16 mouse cellular contexts compared by ENCODE assay signal in the genomic region with DNA sequence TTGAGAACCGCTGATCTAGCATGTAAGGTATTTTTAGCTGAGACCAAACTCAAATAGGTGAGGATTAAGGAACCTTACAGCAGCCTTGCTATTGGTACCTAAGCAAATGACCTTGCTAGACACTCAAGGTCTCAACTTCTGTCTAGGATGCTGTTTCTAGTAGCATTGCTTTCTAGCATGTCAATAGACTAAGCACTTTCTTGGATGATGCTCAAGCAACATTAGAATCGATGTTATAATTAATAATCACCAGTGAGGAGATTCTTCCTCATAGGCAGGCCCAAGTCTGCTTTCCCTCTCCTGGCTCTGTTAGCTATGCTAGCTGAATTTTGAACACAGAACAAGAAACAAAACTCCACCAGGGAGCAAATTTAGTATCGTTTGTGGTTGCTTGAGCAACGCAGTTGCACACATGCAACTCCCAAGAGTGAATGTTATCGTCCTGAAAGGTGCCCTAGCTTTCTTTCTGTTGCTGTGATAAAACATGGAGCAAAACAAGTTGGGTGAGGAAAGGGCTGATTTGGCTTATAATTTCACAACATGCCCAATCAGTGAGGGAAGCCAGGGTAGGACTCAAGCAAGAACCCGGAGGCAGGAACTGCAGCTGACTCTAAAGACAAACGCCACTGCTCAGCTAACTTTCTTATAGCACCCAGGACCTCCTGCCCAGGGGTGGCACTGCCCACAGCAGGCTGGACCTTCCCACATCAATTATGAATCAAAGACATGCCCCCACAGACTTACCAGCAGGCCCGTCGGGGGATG. TPM values are rescaled to one million over a fixed set of nuclear protein-coding genes. Genes with fewer than 3 reads are reported as not detected.
DNase-seq lines count a peak whose midpoint lies in the region; ATAC-seq and TF ChIP-seq lines count a peak whose summit lies in the region.
"Had no signal": no experiment of that assay in that cellular context is flagged by ENCODE, and none has a peak within 500 bp of the region (broad histone marks: within the 10 kb centered on the region; RNA-seq: fewer than 3 reads in every experiment).

No protein-coding gene starts in this region.

- peak overlapping the region; percentile 63 for H3K4me2 ChIP-seq in liver, postnatal 0 days (ENCODE audit: low read depth, low read length)
- H3K4me2 ChIP-seq: hindbrain, embryonic 14.5 days; limb, embryonic 12.5 days had no signal

- no peak for TF ChIP-seq POLR2A in thymus, adult 2 months (IDR thresholded peaks at IDR 0.05; ENCODE audit: control insufficient read depth, extremely low read depth, insufficient read depth, low read length, poor library complexity)

- no peak for TF ChIP-seq CTCF in thymus, adult 2 months (IDR thresholded peaks at IDR 0.05; ENCODE audit: borderline replicate concordance, control insufficient read depth, extremely low read depth, insufficient read depth, low read length, poor library complexity)
- TF ChIP-seq CTCF in liver, postnatal 0 days (IDR thresholded peaks at IDR 0.05; ENCODE audit: low read depth): no peak

- no peak overlapping the region for H3K4me3 ChIP-seq in thymus, adult 2 months (ENCODE audit: control insufficient read depth, insufficient read depth, low read length)
- H3K4me3 ChIP-seq in liver, postnatal 0 days (ENCODE audit: low read depth, low read length): peak overlapping the region; percentile 36
- H3K4me3 ChIP-seq: limb, embryonic 12.5 days had no signal

- no peak overlapping the region for H3K9ac ChIP-seq in liver, postnatal 0 days (replicated peaks)
- H3K9ac ChIP-seq: hindbrain, embryonic 14.5 days; limb, embryonic 12.5 days had no signal

- peaks cover 13% of the 10 kb centered on the region for H3K4me1 ChIP-seq in thymus, adult 2 months (replicated peaks; ENCODE audit: control insufficient read depth, insufficient read depth, low read length)
- H3K4me1 ChIP-seq in liver, postnatal 0 days (ENCODE audit: insufficient read depth): peaks cover 21% of the 10 kb centered on the region

- TF ChIP-seq EP300 in liver, postnatal 0 days (IDR thresholded peaks at IDR 0.05; ENCODE audit: low read depth): no peak

- H3K27ac ChIP-seq in thymus, adult 2 months (ENCODE audit: control insufficient read depth, insufficient read depth, low read length): peak overlapping the region; percentile 42; the same call in 1 of the 2 replicates
- peak overlapping the region; percentile 82 for H3K27ac ChIP-seq in liver, postnatal 0 days (ENCODE audit: low read depth)
- H3K27ac ChIP-seq: hindbrain, embryonic 14.5 days; limb, embryonic 12.5 days had no signal

- H3K36me3 ChIP-seq in thymus, adult 2 months (ENCODE audit: control insufficient read depth, insufficient read depth, low read length): no peaks in the 10 kb centered on the region
- H3K36me3 ChIP-seq in liver, postnatal 0 days (replicated peaks; ENCODE audit: insufficient read depth, low read length): no peaks in the 10 kb centered on the region
- H3K36me3 ChIP-seq: limb, embryonic 12.5 days had no signal

- DNase-seq in thymus, adult 2 months: peak; percentile 8
- DNase-seq in thymus, postnatal 10 days (ENCODE audit: low spot score in 2 of 2): no peak
- DNase-seq in liver, postnatal 0 days: no peak
- DNase-seq in ovary, postnatal 10 days (ENCODE audit: low spot score): no peak
- no peak for DNase-seq in lung, postnatal 14 days
- no peak for DNase-seq in kidney, postnatal 36 days
- DNase-seq: cerebellum, adult 11 months; embryo, embryonic 11 days had no signal

- ATAC-seq in erythroblast, adult 5-6 weeks (replicated peaks; ENCODE audit: low FRiP score, poor library complexity, severe bottlenecking): peak; percentile 37
- peak; percentile 35 for ATAC-seq in liver, postnatal 0 days

- WGBS in thymus, adult 2 months: 17% methylated on average over 9 of the region's 9 CpGs
- WGBS in liver, postnatal 0 days (ENCODE audit: insufficient replicate concordance): 35% methylated on average over 9 of the region's 9 CpGs

- H3K9me3 ChIP-seq in liver, postnatal 0 days (ENCODE audit: low read length): no peaks in the 10 kb centered on the region
- H3K9me3 ChIP-seq: limb, embryonic 12.5 days had no signal

- no peaks in the 10 kb centered on the region for H3K27me3 ChIP-seq in thymus, adult 2 months (ENCODE audit: control insufficient read depth, insufficient read depth, low read length)
- no peaks in the 10 kb centered on the region for H3K27me3 ChIP-seq in liver, postnatal 0 days (ENCODE audit: insufficient read depth, low read length)
- H3K27me3 ChIP-seq: limb, embryonic 12.5 days had no signal

RNA-seq across cellular contexts. Expression of gene Glipr1, which starts 0.5 kb away (rescaled TPM):
- 40.5 and 62.2 TPM in 2 replicates for polyA plus RNA-seq in thymus, adult 2 months (2012; rRNA removed)
- 80.9 and 85.9 TPM in 2 replicates for total RNA-seq in erythroblast, adult 5-6 weeks (2015; ENCODE audit: low replicate concordance)
- 42.9 and 48.5 TPM in 2 replicates for total RNA-seq in erythroblast, adult 5-6 weeks (2017; ENCODE audit: low replicate concordance)
- 9.2 and 9.9 TPM in 2 replicates for polyA plus RNA-seq in liver, postnatal 0 days (2015; fragmentation: Nextera tagmentation; extraction: Ambion mirVana)

RNA-seq across cellular contexts. Expression of gene Krr1, which starts 29.5 kb away (rescaled TPM):
- 8.1 and 8.9 TPM in 2 replicates for polyA plus RNA-seq in thymus, adult 2 months (2012; rRNA removed)
- total RNA-seq in erythroblast, adult 5-6 weeks (2015; ENCODE audit: low replicate concordance): 9.0 and 19.6 TPM in 2 replicates
- total RNA-seq in erythroblast, adult 5-6 weeks (2017; ENCODE audit: low replicate concordance): 7.5 and 9.9 TPM in 2 replicates
- polyA plus RNA-seq in liver, postnatal 0 days (2015; fragmentation: Nextera tagmentation; extraction: Ambion mirVana): 11.2 and 11.6 TPM in 2 replicates

RNA-seq across cellular contexts. Expression of gene Glipr1l1, which starts 58.1 kb away (rescaled TPM):
- not detected in 2 replicates for polyA plus RNA-seq in thymus, adult 2 months (2012; rRNA removed)
- total RNA-seq in erythroblast, adult 5-6 weeks (2015; ENCODE audit: low replicate concordance): not detected in 2 replicates
- total RNA-seq in erythroblast, adult 5-6 weeks (2017; ENCODE audit: low replicate concordance): not detected in 2 replicates
- polyA plus RNA-seq in liver, postnatal 0 days (2015; fragmentation: Nextera tagmentation; extraction: Ambion mirVana): not detected in 2 replicates
- total RNA-seq: adrenal gland, postnatal 14 days; layer of hippocampus, postnatal 10 days had no signal
- polyA plus RNA-seq: gonadal fat pad, adult 2 months; heart, embryonic 16.5 days; hindbrain, embryonic 14.5 days; kidney, embryonic 14.5 days; limb, embryonic 12.5 days had no signal
